Mouse (Mus musculus): ENCODE results near the gene Kdm2b. TPM values are rescaled to one million over a fixed set of nuclear protein-coding genes. Genes with fewer than 3 reads are reported as not detected.

The Kdm2b gene
- polyA plus RNA-seq, 1 experiment from 2014 or later: 91.7 TPM

- Histone ChIP-seq H3K9me3 (no peaks in the 10 kb centered on the region), H3K27me3 (no peaks in the 10 kb centered on the region), H3K27ac (replicated peaks) (peak within 1 kb of the TSS; percentile 95), H3K4me2 (peak within 1 kb of the TSS; percentile 82), H3K36me3 (no peaks in the 10 kb centered on the region), H3K4me3 (peak within 1 kb of the TSS; percentile 92), H3K4me1 (replicated peaks) (peaks cover 32% of the 10 kb centered on the region), H3K9ac (peak within 1 kb of the TSS; percentile 94)
- 2% methylated on average over 56 of the region's 61 CpGs for WGBS
- ATAC-seq (ENCODE audit: low read depth): peak; percentile 100
These were observed 139.9 kb downstream of the Kdm2b start, which contains the start of gene Rnf34 for GRCm38 (mm10) chr5:122849521-122850318. Gene Rnf34 (plus strand): TSS chr5:122850048.

GRCm38 (mm10) chr5:122843799-122844198 lies 145.8 kb downstream of the Kdm2b start:
- H3K9ac ChIP-seq: no peak overlapping the region
- no peaks in the 10 kb centered on the region for H3K9me3 ChIP-seq
- H3K36me3 ChIP-seq: no peaks in the 10 kb centered on the region
- no peaks in the 10 kb centered on the region for H3K27me3 ChIP-seq
- WGBS: 87% methylated on average over 5 of the region's 5 CpGs
- H3K4me3 ChIP-seq: no peak overlapping the region
- no peak overlapping the region for H3K4me2 ChIP-seq
- peaks cover 7% of the 10 kb centered on the region for H3K4me1 ChIP-seq (replicated peaks)
- H3K27ac ChIP-seq (replicated peaks): no peak overlapping the region
- no peak for ATAC-seq (ENCODE audit: low read depth)

- Histone ChIP-seq H3K4me3 (no peak overlapping the region), H3K27me3 (no peaks in the 10 kb centered on the region), H3K4me1 (replicated peaks) (no peaks in the 10 kb centered on the region), H3K9ac (no peak overlapping the region), H3K4me2 (no peak overlapping the region), H3K27ac (replicated peaks) (no peak overlapping the region), H3K36me3 (no peaks in the 10 kb centered on the region), H3K9me3 (no peaks in the 10 kb centered on the region; the same call in 1 of the 2 replicates)
- ATAC-seq (ENCODE audit: low read depth): no peak
- 91% methylated on average over 2 of the region's 2 CpGs for WGBS
These were observed 148.5 kb downstream of the Kdm2b start for GRCm38 (mm10) chr5:122841126-122841525.

GRCm38 (mm10) chr5:122832996-122833395 lies 156.6 kb downstream of the Kdm2b start:
- no peaks in the 10 kb centered on the region for H3K4me1 ChIP-seq (replicated peaks)
- no peak overlapping the region for H3K4me2 ChIP-seq
- no peaks in the 10 kb centered on the region for H3K27me3 ChIP-seq
- H3K9me3 ChIP-seq: no peaks in the 10 kb centered on the region; the same call in 1 of the 2 replicates
- ATAC-seq (ENCODE audit: low read depth): no peak
- no peak overlapping the region for H3K9ac ChIP-seq
- no peak overlapping the region for H3K4me3 ChIP-seq
- WGBS: 83% methylated on average over 10 of the region's 10 CpGs
- H3K27ac ChIP-seq (replicated peaks): no peak overlapping the region
- no peaks in the 10 kb centered on the region for H3K36me3 ChIP-seq

- no peaks in the 10 kb centered on the region for H3K4me1 ChIP-seq (replicated peaks)
- no peaks in the 10 kb centered on the region for H3K36me3 ChIP-seq
- H3K27ac ChIP-seq (replicated peaks): no peak overlapping the region
- H3K4me3 ChIP-seq: no peak overlapping the region
- no peak for ATAC-seq (ENCODE audit: low read depth)
- H3K9ac ChIP-seq: no peak overlapping the region
- H3K27me3 ChIP-seq: no peaks in the 10 kb centered on the region
- H3K9me3 ChIP-seq: no peaks in the 10 kb centered on the region
- no peak overlapping the region for H3K4me2 ChIP-seq
- 90% methylated on average over 10 of the region's 10 CpGs for WGBS
These were observed 157.1 kb downstream of the Kdm2b start for GRCm38 (mm10) chr5:122832536-122832935.

- Histone ChIP-seq H3K4me2 (no peak overlapping the region), H3K4me3 (no peak overlapping the region), H3K9ac (no peak overlapping the region), H3K27ac (replicated peaks) (no peak overlapping the region), H3K4me1 (replicated peaks) (peaks cover 5% of the 10 kb centered on the region), H3K9me3 (no peaks in the 10 kb centered on the region), H3K27me3 (no peaks in the 10 kb centered on the region), H3K36me3 (no peaks in the 10 kb centered on the region)
- 85% methylated on average over 8 of the region's 8 CpGs for WGBS
- ATAC-seq (ENCODE audit: low read depth): no peak
These were observed 164.5 kb downstream of the Kdm2b start for GRCm38 (mm10) chr5:122825099-122825498.

- Histone ChIP-seq H3K4me2 (no peak overlapping the region), H3K27me3 (no peaks in the 10 kb centered on the region), H3K4me3 (no peak overlapping the region), H3K9me3 (no peaks in the 10 kb centered on the region), H3K36me3 (0 out of 2 replicates have a peak, but pooled peaks cover under 1% of the 10 kb centered on the region), H3K27ac (replicated peaks) (no peak overlapping the region), H3K4me1 (replicated peaks) (peaks cover 12% of the 10 kb centered on the region), H3K9ac (no peak overlapping the region)
- no peak for ATAC-seq (ENCODE audit: low read depth)
- WGBS: 76% methylated on average over 6 of the region's 6 CpGs
These were observed 165.2 kb downstream of the Kdm2b start for GRCm38 (mm10) chr5:122824450-122824849.

- Histone ChIP-seq H3K36me3 (0 out of 2 replicates have a peak, but pooled peaks cover 4% of the 10 kb centered on the region), H3K4me3 (no peak overlapping the region), H3K4me2 (no peak overlapping the region), H3K4me1 (replicated peaks) (peaks cover 15% of the 10 kb centered on the region), H3K27me3 (no peaks in the 10 kb centered on the region), H3K27ac (replicated peaks) (no peak overlapping the region), H3K9ac (no peak overlapping the region), H3K9me3 (no peaks in the 10 kb centered on the region)
- ATAC-seq (ENCODE audit: low read depth): no peak
- 85% methylated on average over 1 of the region's 1 CpGs for WGBS
These were observed 165.6 kb downstream of the Kdm2b start for GRCm38 (mm10) chr5:122823976-122824375.

GRCm38 (mm10) chr5:122822441-122822840 lies 167.2 kb downstream of the Kdm2b start:
- WGBS: 91% methylated on average over 4 of the region's 4 CpGs
- no peak overlapping the region for H3K9ac ChIP-seq
- H3K4me2 ChIP-seq: no peak overlapping the region
- no peaks in the 10 kb centered on the region for H3K9me3 ChIP-seq
- no peak overlapping the region for H3K4me3 ChIP-seq
- peaks cover 19% of the 10 kb centered on the region for H3K36me3 ChIP-seq
- no peak overlapping the region for H3K27ac ChIP-seq (replicated peaks)
- H3K27me3 ChIP-seq: no peaks in the 10 kb centered on the region
- peaks cover 21% of the 10 kb centered on the region for H3K4me1 ChIP-seq (replicated peaks)
- ATAC-seq (ENCODE audit: low read depth): no peak

GRCm38 (mm10) chr5:122821524-122821885 lies 168.1 kb downstream of the Kdm2b start:
- Histone ChIP-seq H3K4me3 (peak overlapping the region; percentile 76), H3K4me1 (replicated peaks) (peaks cover 21% of the 10 kb centered on the region), H3K4me2 (peak overlapping the region; percentile 57), H3K36me3 (peaks cover 27% of the 10 kb centered on the region), H3K27me3 (no peaks in the 10 kb centered on the region), H3K9ac (peak overlapping the region; percentile 70), H3K9me3 (no peaks in the 10 kb centered on the region), H3K27ac (replicated peaks) (peak overlapping the region; percentile 96)
- peak; percentile 76 for ATAC-seq (ENCODE audit: low read depth)
- WGBS: 0% methylated on average over 10 of the region's 10 CpGs

- under 1% methylated on average over 55 of the region's 55 CpGs for WGBS
- ATAC-seq (ENCODE audit: low read depth): peak; percentile 100
- Histone ChIP-seq H3K36me3 (peaks cover 32% of the 10 kb centered on the region), H3K9me3 (no peaks in the 10 kb centered on the region), H3K27ac (replicated peaks) (peak within 1 kb of the TSS; percentile 96), H3K9ac (peak within 1 kb of the TSS; percentile 88), H3K4me3 (peak within 1 kb of the TSS; percentile 76), H3K4me1 (replicated peaks) (peaks cover 21% of the 10 kb centered on the region), H3K4me2 (peak within 1 kb of the TSS; percentile 57), H3K27me3 (no peaks in the 10 kb centered on the region)
These were observed 168.7 kb downstream of the Kdm2b start, which contains the start of gene Anapc5 for GRCm38 (mm10) chr5:122820777-122821523. Gene Anapc5 (minus strand): TSS chr5:122821339.
